Comparison of ENCODE assay signal across 8 mouse cellular contexts in the genomic region with DNA sequence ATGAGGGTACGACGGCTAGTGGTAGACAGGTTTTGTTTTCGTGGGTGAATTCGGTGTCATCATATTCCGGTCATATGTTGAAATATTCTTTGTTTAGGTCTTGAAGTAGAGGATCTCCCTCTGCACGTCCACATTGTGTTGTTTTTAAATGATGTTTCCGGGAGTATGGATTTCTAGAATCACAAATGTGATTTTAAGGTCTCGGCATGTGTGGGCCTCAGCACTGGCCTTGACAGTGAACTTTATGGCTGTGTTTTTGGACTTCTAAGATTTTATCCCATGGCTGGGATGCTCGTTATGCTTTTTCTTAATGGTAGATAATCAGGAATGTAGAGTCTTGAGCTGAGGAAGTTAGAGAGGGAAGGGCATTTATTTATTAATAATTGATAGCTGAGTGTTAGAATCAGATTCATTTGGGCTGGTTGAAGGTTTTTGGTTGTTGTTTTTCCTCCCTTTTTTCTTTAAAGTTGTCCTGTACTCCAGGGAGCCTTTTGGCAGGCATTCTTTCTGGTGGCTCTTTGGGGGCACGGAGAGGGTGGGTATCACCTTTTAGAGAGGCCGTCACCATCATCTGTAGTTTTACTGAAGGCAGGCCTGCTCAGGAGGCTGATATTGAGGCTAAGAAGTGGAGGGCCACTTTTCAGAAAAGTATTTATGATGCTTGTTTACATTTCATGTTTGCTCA.
A peak's percentile ranks its signal among the peaks of the same experiment; 100 is the strongest.
DNase-seq lines count a peak whose midpoint lies in the region; ATAC-seq and TF ChIP-seq lines count a peak whose summit lies in the region.

No protein-coding gene starts in this region.

- peak overlapping the region; percentile 96 for H3K4me2 ChIP-seq in liver, embryonic 11.5 days
- H3K4me2 ChIP-seq in stomach, embryonic 15.5 days = peak overlapping the region; percentile 80

- peak; percentile 9 for DNase-seq in adrenal gland, postnatal 10 days
- DNase-seq in adrenal gland, adult 8-10 months = no peak
- no peak for DNase-seq in spleen, adult 2 months (ENCODE audit: low read depth in 1 of 2, low spot score in 2 of 2)
- no peak for DNase-seq in spleen, adult 18-20 months
- no peak for DNase-seq in liver, embryonic 11.5 days (ENCODE audit: low spot score)
- no peak for DNase-seq in cerebellum, adult 8-10 months
- no peak for DNase-seq in adrenal gland, postnatal 14 days

- H3K27ac ChIP-seq in spleen, adult 2 months (ENCODE audit: insufficient read depth, low read length) = peak overlapping the region; percentile 92
- peak overlapping the region; percentile 98 for H3K27ac ChIP-seq in liver, embryonic 11.5 days (ENCODE audit: low read depth, low read length)
- peak overlapping the region; percentile 100 for H3K27ac ChIP-seq in stomach, embryonic 15.5 days

- H3K9ac ChIP-seq in liver, embryonic 11.5 days (ENCODE audit: low read depth, low read length) = peak overlapping the region; percentile 88
- peak overlapping the region; percentile 87 for H3K9ac ChIP-seq in stomach, embryonic 15.5 days

- ATAC-seq in liver, embryonic 11.5 days (replicated peaks; ENCODE audit: low FRiP score) = no peak
- ATAC-seq in stomach, embryonic 15.5 days (ENCODE audit: insufficient read depth, low FRiP score, low read depth) = no peak

- no peaks in the 10 kb centered on the region for H3K27me3 ChIP-seq in spleen, adult 2 months (ENCODE audit: control insufficient read depth, insufficient read depth, low read length)
- no peaks in the 10 kb centered on the region for H3K27me3 ChIP-seq in liver, embryonic 11.5 days (replicated peaks; ENCODE audit: control insufficient read depth, insufficient read depth, low read length)
- H3K27me3 ChIP-seq in stomach, embryonic 15.5 days (replicated peaks) = no peaks in the 10 kb centered on the region

- no peaks in the 10 kb centered on the region for H3K36me3 ChIP-seq in spleen, adult 2 months (ENCODE audit: control insufficient read depth, insufficient read depth, low read length)
- no peaks in the 10 kb centered on the region for H3K36me3 ChIP-seq in liver, embryonic 11.5 days (ENCODE audit: control insufficient read depth, insufficient read depth, low read length)
- H3K36me3 ChIP-seq in stomach, embryonic 15.5 days = no peaks in the 10 kb centered on the region

- no peaks in the 10 kb centered on the region for H3K9me3 ChIP-seq in liver, embryonic 11.5 days (ENCODE audit: control insufficient read depth, low read length)
- H3K9me3 ChIP-seq in stomach, embryonic 15.5 days = no peaks in the 10 kb centered on the region

- H3K4me1 ChIP-seq in spleen, adult 2 months (ENCODE audit: control insufficient read depth, insufficient read depth, insufficient read length) = peaks cover 2% of the 10 kb centered on the region
- H3K4me1 ChIP-seq in liver, embryonic 11.5 days (replicated peaks; ENCODE audit: control insufficient read depth, insufficient read depth, low read length) = peaks cover 6% of the 10 kb centered on the region
- peaks cover 13% of the 10 kb centered on the region for H3K4me1 ChIP-seq in stomach, embryonic 15.5 days

- 24% methylated on average over 11 of the region's 11 CpGs for WGBS in spleen, adult 2 months
- 25% methylated on average over 11 of the region's 11 CpGs for WGBS in liver, embryonic 11.5 days
- WGBS in stomach, embryonic 15.5 days = 6% methylated on average over 11 of the region's 11 CpGs

- no peak for TF ChIP-seq CTCF in spleen, adult 2 months (IDR thresholded peaks at IDR 0.05; ENCODE audit: extremely low read depth, insufficient read depth, insufficient read length, insufficient replicate concordance)

- TF ChIP-seq POLR2A in spleen, adult 2 months (IDR thresholded peaks at IDR 0.05; ENCODE audit: low read depth, low read length) = no peak

- peak overlapping the region; percentile 75 for H3K4me3 ChIP-seq in spleen, adult 2 months (ENCODE audit: extremely low read depth, insufficient read depth, insufficient read length)
- peak overlapping the region; percentile 85 for H3K4me3 ChIP-seq in liver, embryonic 11.5 days (ENCODE audit: low read depth, low read length)
- peak overlapping the region; percentile 83 for H3K4me3 ChIP-seq in stomach, embryonic 15.5 days (replicated peaks)
